Mouse (Mus musculus): ENCODE measurements around the gene Zdhhc3.

The Zdhhc3 gene

DNA sequence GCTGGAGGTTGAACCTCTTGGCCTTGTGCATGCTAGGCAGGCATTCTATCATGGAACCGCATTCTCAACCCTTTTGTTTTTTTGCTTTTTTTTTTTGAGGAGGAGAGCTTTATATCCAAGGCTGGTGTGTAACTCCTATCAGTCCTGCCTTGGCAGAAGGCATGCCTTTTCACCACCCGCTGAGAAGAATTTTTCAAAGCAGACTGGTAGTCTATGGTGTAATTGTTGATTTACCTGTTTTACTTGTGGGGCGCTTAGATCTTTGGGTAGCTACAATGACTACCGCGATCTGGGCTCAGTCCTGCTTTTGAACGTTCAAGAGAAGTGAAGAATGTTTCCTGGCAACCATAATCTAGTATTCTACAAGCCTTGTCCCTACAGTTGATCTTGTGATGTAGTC is 926 bp upstream of the Zdhhc3 start:
- no peak for DNase-seq

DNA sequence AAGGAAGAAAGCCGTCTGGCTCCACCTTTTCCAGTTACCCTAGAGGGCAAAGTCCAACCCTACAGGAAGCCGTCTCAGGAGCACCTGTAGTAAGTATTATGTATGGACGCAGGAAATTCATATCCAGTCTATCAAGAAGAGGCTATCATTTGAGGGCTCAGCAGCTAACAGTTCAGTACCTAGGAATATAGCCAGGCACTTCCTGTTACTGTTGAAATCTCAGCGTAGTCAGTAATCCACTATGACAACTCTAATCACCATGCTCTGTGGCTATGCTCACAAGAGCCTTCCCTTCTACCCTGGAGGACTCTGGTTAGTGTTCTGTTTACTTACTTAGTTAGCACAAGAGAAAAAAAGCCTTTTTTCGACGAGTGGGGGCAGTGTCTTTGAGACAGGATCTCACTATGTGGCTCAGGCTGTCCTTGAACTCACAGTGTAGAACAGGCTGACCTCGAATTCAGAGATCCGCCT is 1.2 kb downstream of the Zdhhc3 start:
- no peak for DNase-seq

DNA sequence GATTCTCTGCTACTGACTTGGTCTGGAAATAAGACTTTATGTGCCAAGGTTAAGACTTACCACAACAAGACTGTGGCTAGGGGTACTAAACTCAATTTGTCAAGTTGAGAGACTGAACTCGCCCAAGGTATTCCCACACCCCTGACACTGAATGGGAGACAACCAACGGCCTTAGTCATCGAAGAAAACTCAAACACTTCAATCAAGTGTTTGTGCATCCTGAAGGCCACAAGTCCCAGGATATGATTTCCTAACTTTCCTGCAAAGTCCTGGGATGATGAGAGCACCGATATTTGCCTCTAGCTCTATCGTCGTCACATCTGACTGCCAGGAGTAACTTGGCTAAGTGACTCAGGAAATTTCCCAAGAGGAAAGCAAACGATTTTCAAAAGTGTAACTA is 3.8 kb downstream of the Zdhhc3 start:
- no peak for DNase-seq

DNA sequence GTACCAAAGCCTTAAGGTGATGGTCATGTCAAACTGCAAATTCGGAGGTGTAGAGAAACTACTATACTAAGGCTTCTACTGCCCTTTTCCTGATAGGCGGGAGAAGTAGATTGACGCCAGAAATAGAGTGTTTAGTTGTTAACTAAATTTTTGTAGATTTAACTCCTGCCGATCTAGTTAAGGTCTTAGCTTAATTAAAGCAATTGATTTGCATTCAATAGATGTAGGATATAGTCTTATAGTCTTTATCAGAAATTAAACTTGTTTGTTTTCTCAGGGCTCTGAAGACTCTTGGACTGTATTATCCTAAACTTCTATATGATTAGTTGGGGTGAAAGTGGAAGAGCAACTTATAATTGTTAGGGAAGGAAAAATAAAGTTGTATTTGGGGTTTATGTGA is 5.8 kb downstream of the Zdhhc3 start:
- no peak for DNase-seq

DNA sequence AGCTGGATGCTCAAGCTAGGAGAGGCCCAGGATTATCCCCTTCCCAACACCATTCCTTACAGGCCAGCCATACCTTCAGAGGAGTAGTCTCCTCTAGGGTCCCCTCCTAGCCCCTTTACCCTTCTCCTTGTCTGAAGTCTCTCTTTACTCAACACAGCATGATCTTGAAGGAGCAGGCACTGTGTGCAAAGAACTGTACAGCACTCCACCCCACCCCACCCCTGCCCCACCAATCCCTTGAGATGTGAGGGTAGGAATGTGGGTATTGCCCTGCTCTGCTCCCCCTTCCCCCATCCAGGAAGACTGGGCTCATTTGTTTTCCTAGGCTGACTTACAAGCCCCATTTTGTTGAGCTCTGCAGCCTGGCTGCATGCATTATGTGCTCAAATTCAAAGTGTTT is 8.6 kb downstream of the Zdhhc3 start:
- no peak for DNase-seq

DNA sequence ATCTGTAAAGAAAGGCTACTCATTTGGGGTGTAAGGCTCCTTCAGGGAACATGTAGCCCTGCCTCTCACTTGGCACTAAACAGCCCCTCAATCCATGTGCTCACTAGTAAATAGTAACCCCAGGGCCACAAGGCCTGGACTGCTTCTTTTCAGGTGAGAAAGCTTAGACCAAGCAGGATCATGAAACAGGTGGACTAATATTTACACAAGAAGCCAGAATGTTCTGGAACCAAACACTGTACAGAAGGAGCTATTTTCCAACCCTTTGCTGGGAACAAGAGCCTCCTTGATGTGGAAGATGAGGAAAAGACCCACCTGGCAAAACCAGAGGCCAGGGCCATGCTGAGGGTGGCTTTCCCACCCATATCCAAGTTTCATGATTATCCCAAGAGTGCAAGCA is 9.6 kb downstream of the Zdhhc3 start:
- DNase-seq, result no peak

DNA sequence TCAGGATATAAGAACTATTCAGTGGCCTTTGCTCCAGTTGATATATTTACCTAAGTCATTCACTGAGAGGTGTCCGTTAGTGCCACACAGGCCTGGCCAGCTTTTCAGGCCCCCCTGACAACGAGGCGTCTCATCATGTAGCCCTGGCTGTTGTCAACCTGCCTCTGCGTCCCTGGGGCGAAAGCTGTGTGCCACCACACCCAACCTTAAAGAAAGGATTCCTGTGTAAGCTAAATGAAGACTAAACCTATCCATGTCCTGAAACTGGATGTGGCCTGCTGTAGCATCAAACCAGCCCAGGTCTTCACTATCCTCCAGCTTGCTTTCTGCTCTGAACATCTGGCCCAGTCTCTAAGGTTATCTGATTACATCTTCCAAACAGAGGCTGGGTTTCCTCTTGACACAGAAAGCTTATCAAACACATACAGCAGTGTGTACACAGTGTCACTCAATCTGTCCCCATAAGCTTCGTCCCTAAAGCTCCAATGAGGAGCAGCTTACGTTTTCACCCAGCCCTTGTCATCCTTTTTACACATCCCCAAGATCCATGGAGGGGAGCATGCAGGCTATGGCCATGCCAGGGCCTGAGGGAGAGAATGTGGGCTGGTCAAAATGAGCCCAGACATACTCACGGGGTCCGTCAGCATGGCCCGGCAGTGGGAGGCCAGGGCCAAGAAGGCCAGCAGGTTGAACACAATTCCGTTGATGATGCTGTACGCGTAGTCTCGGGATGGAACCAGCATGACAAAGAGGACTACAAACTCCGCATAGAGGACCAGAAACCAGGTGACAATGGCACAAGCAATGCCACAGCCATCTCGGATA is 13.2 kb downstream of the Zdhhc3 start:
- no peak for DNase-seq

DNA sequence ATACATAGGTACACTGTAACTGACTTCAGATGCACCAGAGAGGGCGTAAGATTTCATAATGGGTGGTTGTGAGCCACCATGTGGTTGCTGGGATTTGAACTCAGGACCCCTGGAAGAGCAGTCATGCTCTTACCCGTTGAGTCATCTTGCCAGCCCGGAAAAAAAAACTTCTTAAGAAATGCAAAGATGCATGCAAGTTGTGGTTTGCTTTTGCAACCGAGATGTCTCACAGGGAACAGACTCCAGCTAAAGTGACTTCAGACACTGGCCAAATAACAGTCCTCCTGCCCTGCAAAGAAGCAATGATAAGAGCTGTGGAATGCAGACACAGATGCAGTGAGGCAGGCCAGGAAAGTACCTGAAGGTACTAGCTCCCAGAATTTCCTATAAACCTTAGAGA is 22.2 kb downstream of the Zdhhc3 start:
- DNase-seq, result no peak

DNA sequence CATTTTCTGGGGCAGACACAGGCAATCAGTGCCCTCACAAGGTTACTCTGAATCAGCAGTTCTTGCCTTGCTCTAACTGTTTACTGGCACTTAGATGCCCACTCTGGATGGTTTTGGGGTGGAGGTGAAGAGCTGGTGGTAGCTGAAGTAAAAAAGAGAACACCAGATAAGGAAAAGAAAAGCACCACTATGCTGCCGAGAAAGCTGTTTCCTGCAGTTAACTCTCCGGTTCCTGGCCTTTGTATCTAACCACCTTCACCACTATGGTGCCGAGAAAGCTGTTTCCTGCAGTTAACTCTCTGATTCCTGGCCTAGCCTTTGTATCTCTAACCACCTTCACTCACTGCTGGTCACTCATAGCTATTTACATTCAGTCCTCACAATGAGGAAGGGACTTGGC is 25.4 kb downstream of the Zdhhc3 start:
- DNase-seq, result no peak

DNA sequence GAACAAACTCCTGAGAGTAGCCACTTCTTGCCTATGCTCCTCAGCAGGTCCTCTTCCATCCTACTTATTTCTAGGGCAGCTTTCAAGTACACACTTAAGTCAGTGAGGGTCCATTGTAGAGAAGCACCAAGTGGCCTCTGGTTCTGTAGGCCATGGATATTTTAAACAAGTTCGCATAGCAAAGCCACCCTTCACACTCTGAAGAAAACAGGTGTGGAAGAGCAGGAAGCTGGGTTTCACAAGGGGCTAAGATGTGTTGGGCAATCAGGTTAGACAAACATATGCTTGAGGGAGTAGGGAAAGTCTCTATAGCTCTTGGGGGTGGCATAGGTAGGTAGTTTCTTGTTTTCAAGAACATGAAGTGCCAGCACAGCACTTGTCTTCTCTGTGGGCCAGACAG is 27.6 kb downstream of the Zdhhc3 start:
- DNase-seq, result no peak

DNA sequence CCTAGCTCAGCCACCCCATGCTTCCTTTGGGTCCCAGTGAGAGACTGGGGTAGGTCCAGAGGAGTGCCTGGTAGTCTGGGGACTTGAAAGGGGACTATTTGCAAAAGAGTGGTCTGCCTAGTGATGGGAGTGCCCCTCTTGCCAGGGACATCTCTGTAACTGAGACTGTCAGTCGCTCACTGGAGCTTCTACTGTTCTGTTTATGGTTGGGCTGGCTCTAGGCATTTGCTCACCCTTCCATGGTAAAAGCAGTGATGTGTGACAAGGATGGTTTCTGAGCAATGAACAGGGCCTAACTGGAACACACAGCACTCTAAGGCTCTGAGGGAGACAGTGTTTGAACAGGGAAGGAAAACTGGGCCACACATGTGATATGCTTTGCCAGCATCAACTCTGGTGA is 32.2 kb downstream of the Zdhhc3 start:
- no peak for DNase-seq

DNA sequence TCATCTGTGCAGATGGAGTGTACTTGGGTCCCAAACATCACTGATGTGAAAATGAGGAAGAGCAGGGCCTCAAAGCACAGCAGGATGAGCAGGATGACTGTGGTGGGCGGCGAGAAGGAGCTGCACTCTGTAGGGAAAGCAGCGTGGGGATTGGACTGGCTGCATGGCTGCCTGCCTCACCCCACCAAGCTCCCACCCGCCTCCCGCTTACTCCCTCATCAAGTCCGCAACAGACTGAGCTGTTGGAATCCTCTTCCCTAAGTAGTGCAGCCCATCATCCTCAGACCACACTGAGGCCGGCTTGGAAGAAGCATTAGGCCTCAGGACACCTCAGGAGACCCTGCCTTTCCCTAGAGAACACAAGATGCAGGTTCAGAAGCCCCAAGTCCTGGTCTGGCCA is 32.6 kb downstream of the Zdhhc3 start:
- DNase-seq, result no peak

DNA sequence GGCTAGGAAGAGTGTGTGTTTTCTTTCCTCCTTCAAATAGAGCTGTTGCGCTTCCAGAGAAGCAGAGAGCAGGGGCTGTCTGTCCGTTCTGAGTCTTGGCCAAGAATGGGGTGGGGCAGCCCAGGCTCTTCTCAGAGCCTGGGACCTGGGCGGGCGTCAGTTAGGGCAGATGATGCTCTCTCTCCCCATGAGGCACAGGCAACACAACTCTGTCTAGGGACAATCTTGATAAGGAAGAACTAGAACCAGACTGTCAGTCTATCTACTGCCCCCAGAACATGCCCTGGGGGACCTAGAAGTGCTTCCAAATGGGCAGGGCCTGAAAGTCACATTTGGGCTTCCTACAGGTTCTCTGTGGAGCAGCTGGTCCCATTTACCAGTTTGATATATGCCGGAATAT is 33.9 kb downstream of the Zdhhc3 start:
- DNase-seq, result no peak

DNA sequence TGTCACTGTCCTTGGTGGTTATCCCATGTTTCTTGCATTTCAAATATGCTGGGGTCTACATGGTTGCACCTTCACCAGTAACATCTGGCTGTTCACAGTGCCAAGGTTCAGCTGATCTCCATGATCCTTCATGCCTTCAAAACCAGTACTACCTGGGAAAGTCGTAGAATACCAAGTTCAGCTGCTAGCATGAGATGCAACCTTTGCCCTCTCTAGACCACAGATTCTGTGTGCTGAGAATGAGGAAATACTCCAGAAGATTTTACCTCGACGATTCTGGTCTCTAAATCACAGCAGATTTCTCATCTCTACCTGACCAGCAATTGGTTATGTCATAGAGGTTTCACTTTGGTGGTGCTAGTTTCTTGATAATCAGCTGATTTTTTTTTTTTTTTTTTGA is 52.8 kb downstream of the Zdhhc3 start:
- DNase-seq, result no peak

DNA sequence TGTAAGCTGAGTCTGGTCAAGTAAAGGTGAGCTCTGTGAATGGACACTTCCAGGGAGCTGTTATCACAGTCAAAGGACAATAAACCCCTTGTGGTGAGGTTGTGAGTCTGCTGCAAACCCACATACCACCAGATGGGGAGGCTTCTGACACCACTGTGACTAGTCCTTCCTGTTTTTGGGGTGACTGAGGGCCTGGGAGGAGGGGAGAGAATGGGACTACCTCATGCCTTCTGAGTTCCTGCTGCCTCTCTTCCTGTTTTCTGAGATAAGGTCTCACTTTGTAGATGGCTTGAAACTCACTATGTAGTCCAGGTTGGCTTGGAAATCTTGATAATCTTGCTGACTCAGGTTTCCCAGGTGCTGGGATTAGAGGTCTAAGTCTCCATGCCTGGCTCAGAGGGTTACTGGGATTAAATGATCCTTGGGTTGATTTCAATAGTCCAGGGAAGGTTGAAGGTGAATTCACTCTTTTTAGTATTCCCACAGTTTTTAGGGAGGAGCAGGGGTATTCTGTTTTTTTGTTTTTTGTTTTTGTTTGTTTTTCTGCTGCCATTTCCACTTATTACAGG is 54.2 kb downstream of the Zdhhc3 start:
- DNase-seq, result no peak

DNA sequence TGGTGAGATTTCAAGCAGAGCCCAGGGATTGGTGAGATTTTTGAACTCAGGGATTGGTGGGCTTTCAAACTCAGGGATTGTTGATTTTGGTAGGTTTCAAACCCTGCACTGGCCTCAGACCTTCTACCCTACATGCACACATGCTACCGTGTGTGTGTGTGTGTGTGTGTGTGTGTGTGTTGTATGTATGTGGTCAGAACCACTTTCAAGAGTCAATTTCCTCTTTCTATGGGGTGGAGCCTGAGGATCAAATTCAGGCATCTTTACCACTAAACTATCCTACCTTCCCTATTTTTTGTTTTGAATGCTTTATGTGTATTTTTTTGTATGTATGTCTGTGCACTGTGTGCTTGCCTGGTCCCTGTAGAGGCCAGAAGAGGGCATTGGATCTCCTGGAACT is 65.3 kb downstream of the Zdhhc3 start:
- DNase-seq, result no peak

DNA sequence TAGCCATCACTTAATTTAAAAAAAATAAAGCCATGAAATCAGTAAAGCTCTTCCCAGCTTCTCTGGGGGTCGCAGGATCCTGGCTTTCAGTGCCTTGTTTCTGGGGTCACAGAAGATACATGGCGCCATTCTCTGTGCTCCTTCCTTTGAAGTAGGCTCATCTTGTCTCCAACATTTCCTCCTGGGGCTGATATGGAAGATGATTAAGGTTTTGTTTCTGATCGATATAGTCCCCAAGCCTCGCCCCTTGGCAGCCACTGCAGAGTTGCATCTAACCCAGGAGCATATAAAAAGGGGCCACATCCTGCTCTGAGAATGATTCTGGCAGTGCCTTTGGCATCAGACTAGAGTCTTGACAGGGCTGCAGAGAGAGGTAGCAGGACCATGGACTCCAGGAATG is 78.6 kb downstream of the Zdhhc3 start, which contains the start of gene Tgm4:
Gene Tgm4 (plus strand): TSS at position 301 of the 400 bp plus-strand sequence.
- no peak for DNase-seq

DNA sequence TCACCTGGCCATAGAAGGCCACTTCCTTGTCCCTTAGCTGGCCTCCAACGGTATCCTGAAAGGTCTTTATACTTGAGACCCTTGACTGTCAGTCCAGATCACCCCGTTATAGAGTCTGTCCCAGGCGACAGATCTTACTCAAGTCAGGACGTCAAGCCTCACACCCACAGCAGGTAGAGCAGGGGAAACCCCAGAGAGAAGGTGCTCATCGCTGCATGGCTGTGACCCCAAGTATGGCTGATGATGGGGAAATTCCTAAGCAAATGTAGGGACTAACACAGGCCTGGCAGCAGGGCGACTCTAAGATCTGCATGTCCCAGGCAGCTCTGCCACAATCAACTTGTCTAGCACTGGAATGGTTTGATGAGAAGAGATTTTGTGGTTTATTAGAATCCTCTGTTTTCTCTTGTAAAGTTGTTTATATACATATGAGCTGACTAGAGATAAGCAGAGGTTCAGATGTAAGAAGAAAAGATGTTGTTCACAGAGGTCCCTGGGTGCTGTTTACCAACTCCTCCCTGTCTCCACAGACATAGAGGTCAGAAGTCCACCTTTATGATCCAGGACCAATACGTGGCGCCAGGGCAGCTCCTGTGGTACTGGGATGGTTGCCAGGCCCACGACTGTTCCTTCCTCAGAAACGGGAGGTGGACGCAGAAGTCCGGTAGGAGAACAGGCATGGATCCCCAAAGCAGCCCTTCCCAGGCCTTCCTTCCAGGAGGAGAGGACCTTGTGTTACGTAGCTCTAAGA is 81.3 kb downstream of the Zdhhc3 start:
- no peak for DNase-seq

DNA sequence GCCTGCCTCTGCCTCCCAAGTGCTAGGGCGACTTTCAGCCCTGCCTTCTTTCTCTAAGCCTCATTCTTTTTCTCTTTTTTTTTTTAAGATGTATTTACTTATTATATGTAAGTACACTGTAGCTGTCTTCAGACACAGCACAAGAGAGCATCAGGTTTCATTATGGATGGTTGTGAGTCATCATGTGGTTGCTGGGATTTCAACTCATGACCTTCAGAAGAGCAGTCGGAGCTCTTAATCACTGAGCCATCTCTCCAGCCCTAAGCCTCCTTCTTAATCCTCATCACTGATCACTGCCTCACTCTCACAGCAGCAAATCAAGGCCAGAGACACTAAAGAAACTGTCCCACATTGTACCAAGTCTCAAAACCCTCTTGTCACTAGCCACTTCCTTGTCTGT is 88.8 kb downstream of the Zdhhc3 start:
- no peak for DNase-seq

DNA sequence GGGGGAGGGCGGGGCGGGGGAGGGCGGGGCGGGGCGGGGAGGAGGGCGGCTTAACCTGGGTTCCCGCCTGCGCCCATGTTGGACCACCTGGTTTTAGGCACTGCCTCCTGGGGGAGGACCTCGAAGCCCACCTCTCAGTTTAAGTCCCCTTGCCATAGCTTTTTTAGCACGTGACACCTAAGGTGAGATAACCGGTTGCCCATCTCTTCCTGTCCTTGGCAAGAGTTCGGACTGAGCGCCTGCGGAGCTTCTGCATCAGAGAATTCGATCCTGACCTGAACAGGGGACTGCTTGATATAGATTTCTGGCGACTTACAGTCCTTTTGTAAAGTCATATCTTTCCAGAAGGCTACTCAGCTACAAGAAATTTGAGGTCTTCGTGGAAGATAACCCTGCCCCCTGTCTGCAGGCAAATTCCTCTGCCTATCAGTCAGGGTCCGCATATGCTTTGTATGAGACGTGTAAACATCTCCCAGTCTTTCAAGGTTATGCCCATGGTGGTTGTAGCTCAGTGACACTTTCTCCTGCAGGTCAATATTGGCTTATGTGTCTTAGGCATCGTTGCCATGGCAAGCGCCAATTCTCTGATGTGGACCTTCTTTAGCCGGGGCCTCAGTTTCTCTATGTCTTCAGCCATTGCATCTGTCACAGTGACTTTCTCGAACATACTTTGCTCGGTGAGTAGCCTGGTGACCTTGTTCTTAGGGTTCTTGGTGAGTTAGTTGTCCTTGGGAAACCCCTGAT is 91.2 kb downstream of the Zdhhc3 start:
- no peak for DNase-seq

DNA sequence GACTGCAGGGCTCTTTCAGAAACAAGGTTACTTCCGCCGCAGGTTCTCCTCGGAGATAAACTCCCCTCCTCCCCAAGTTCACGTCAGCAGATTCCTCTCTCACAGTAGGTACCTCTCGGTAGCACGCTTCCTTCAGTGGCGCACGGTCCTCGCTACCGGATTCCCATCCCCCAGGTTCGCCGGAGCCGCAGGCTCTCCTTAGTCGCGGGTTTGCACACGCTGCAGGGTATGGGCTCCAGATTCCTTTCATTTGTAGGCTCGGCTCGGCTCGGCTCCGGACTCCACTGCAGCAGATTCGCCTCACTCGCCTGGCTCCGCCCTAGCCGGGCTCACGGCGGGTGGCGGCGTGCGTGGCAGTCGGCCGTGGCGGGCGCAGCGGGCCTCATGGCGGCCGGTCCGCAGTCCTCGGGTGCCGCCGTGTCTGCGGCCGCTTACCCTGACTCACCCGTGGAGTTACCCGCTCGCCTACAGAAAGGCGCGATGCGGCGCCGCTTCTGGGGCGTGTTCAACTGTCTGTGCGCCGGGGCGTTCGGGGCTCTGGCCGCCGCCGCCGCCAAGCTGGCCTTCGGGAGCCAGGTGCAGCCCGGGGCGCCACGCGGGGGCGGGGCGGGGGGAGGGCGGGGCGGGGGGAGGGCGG is 91.9 kb downstream of the Zdhhc3 start, which contains the start of gene Tmem42:
Gene Tmem42 (plus strand): TSS at position 332 of the 637 bp plus-strand sequence.
- peak; percentile 86 to 95 for DNase-seq
